8 mouse cellular contexts compared by ENCODE assay signal in the genomic region with DNA sequence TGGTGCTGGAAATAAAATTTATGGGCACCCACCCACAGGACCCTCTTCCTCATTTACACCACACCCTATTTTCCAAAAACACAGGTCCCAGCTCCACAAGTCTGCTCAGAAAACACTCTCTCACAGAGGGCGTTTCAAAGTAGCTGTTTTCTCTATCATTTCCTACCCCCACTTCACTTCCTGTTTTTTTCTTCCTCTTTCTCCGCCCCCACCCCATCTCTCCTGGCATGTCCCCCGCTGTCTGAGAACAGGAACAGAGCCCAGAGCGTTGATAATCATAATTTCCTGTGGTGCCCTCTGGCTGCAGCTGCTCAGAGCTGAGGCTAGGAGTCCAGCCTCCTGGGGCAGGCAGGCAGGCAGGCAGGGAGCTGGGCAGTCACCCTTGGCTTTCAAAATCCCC. TPM values are rescaled to one million over a fixed set of nuclear protein-coding genes. Genes with fewer than 3 reads are reported as not detected.
DNase-seq lines count a peak whose midpoint lies in the region; ATAC-seq and TF ChIP-seq lines count a peak whose summit lies in the region.

No protein-coding gene starts in this region.

- H3K36me3 ChIP-seq in hindbrain, postnatal 0 days (ENCODE audit: insufficient read depth, low read length), result peaks cover 6% of the 10 kb centered on the region; the same call in 1 of the 2 replicates
- no peaks in the 10 kb centered on the region for H3K36me3 ChIP-seq in hindbrain, embryonic 12.5 days
- H3K36me3 ChIP-seq in kidney, embryonic 14.5 days (ENCODE audit: control insufficient read depth, insufficient read depth, low read length), result no peaks in the 10 kb centered on the region

- TF ChIP-seq POLR2A in cortical plate, adult 2 months (IDR thresholded peaks at IDR 0.05; ENCODE audit: extremely low read depth, insufficient read depth, low read length), result no peak

- no peak overlapping the region for H3K9ac ChIP-seq in hindbrain, postnatal 0 days (replicated peaks; ENCODE audit: low read length)
- H3K9ac ChIP-seq in hindbrain, embryonic 12.5 days, result no peak overlapping the region
- H3K9ac ChIP-seq in kidney, embryonic 14.5 days (ENCODE audit: low read depth, low read length), result no peak overlapping the region

- H3K4me2 ChIP-seq in hindbrain, postnatal 0 days (ENCODE audit: low read depth, low read length), result no peak overlapping the region
- H3K4me2 ChIP-seq in hindbrain, embryonic 12.5 days (replicated peaks), result no peak overlapping the region
- no peak overlapping the region for H3K4me2 ChIP-seq in kidney, embryonic 14.5 days (replicated peaks; ENCODE audit: low read depth, low read length)

- no peak overlapping the region for H3K27ac ChIP-seq in hindbrain, postnatal 0 days
- H3K27ac ChIP-seq in hindbrain, embryonic 12.5 days, result no peak overlapping the region
- peak overlapping the region; percentile 58; the same call in 1 of the 2 replicates for H3K27ac ChIP-seq in cortical plate, adult 2 months (ENCODE audit: insufficient read depth, low read length)
- H3K27ac ChIP-seq in kidney, embryonic 14.5 days (ENCODE audit: low read depth, low read length), result 0 out of 2 replicates have a peak overlapping the region, but pooled peaks have one; percentile 11

- ATAC-seq in hindbrain, postnatal 0 days, result 0 out of 2 replicates have a peak, but pooled peaks have one; percentile 13
- ATAC-seq in hindbrain, embryonic 12.5 days (ENCODE audit: low FRiP score), result no peak
- ATAC-seq in kidney, embryonic 14.5 days (ENCODE audit: low FRiP score, low TSS enrichment), result no peak
- no peak for ATAC-seq in erythroid progenitor cell, adult 5-6 weeks (replicated peaks; ENCODE audit: low FRiP score, poor library complexity, severe bottlenecking)

- H3K4me1 ChIP-seq in hindbrain, postnatal 0 days (ENCODE audit: insufficient read depth, low read length), result 0 out of 2 replicates have a peak, but pooled peaks cover 5% of the 10 kb centered on the region
- H3K4me1 ChIP-seq in hindbrain, embryonic 12.5 days, result 0 out of 2 replicates have a peak, but pooled peaks cover 8% of the 10 kb centered on the region
- peaks cover 43% of the 10 kb centered on the region for H3K4me1 ChIP-seq in cortical plate, adult 2 months (ENCODE audit: control insufficient read depth, insufficient read depth, low read length)
- H3K4me1 ChIP-seq in kidney, embryonic 14.5 days (ENCODE audit: control insufficient read depth, insufficient read depth, low read length), result 0 out of 2 replicates have a peak, but pooled peaks cover 5% of the 10 kb centered on the region

- TF ChIP-seq CTCF in hindbrain, postnatal 0 days (IDR thresholded peaks at IDR 0.05; ENCODE audit: low read depth), result peak; percentile 37
- TF ChIP-seq CTCF in cortical plate, adult 2 months (IDR thresholded peaks at IDR 0.05; ENCODE audit: extremely low read depth, insufficient read depth, low read length), result no peak

- no peak overlapping the region for H3K4me3 ChIP-seq in hindbrain, postnatal 0 days (ENCODE audit: low read length)
- H3K4me3 ChIP-seq in hindbrain, embryonic 12.5 days, result no peak overlapping the region
- H3K4me3 ChIP-seq in cortical plate, adult 2 months (ENCODE audit: insufficient read depth, low read length), result no peak overlapping the region
- no peak overlapping the region for H3K4me3 ChIP-seq in kidney, embryonic 14.5 days (ENCODE audit: low read length)

- H3K9me3 ChIP-seq in hindbrain, postnatal 0 days (ENCODE audit: low read length), result no peaks in the 10 kb centered on the region
- H3K9me3 ChIP-seq in hindbrain, embryonic 12.5 days (replicated peaks), result no peaks in the 10 kb centered on the region
- no peaks in the 10 kb centered on the region for H3K9me3 ChIP-seq in kidney, embryonic 14.5 days (ENCODE audit: control insufficient read depth, low read length)

- 62% methylated on average over 4 of the region's 4 CpGs for WGBS in hindbrain, postnatal 0 days
- 53% methylated on average over 4 of the region's 4 CpGs for WGBS in hindbrain, embryonic 12.5 days
- 30% methylated on average over 4 of the region's 4 CpGs for WGBS in kidney, embryonic 14.5 days

- no peak for DNase-seq in hindbrain, postnatal 0 days (ENCODE audit: low spot score)
- peak; percentile 86 for DNase-seq in lung, postnatal 25 days (ENCODE audit: low spot score)
- DNase-seq in thymus, postnatal 10 days (ENCODE audit: low spot score in 2 of 2), result peak; percentile 35 to 47
- no peak for DNase-seq in urinary bladder, adult 2 months (ENCODE audit: low spot score)

- H3K27me3 ChIP-seq in hindbrain, postnatal 0 days (ENCODE audit: insufficient read depth, low read length), result no peaks in the 10 kb centered on the region
- H3K27me3 ChIP-seq in hindbrain, embryonic 12.5 days, result no peaks in the 10 kb centered on the region
- no peaks in the 10 kb centered on the region for H3K27me3 ChIP-seq in kidney, embryonic 14.5 days (ENCODE audit: control insufficient read depth, insufficient read depth, low read length)

RNA-seq across cellular contexts. Expression of a gene that starts 39.9 kb away (rescaled TPM):
- total RNA-seq in hindbrain, postnatal 0 days (2014; rRNA removed), result 67.1 and 77.1 TPM in 2 replicates
- 52.2 and 55.5 TPM in 2 replicates for polyA plus RNA-seq in hindbrain, postnatal 0 days (2015; fragmentation: Nextera tagmentation; extraction: Ambion mirVana)
- polyA plus RNA-seq in hindbrain, embryonic 12.5 days (2016; fragmentation: Nextera tagmentation; extraction: Ambion mirVana), result 21.3 and 22.2 TPM in 2 replicates
- polyA plus RNA-seq in cortical plate, adult 2 months (2012; rRNA removed), result 78.7 and 78.9 TPM in 2 replicates
- polyA plus RNA-seq in kidney, embryonic 14.5 days (2014; fragmentation: Nextera tagmentation; extraction: Ambion mirVana), result 4.4 and 8.7 TPM in 2 replicates
- 12.3 and 18.9 TPM in 2 replicates for polyA plus RNA-seq in urinary bladder, adult 2 months (2012; rRNA removed)
- 7.6 and 13.4 TPM in 2 replicates for total RNA-seq in erythroid progenitor cell, adult 5-6 weeks (2015; ENCODE audit: low replicate concordance)
- total RNA-seq in erythroid progenitor cell, adult 5-6 weeks (2017; ENCODE audit: low replicate concordance), result 3.3 and 5.8 TPM in 2 replicates

Comparison
In these comparisons a context has a peak if more than half of its experiments do, and no peak if none do; other contexts are left out.
1. DNase-seq: peak in lung, postnatal 25 days (single experiment) and thymus, postnatal 10 days (2 of 2); none in hindbrain, postnatal 0 days (single experiment) and urinary bladder, adult 2 months (single experiment).
2. H3K27ac ChIP-seq: peak in cortical plate, adult 2 months (single experiment) and kidney, embryonic 14.5 days (single experiment); none in hindbrain, postnatal 0 days (single experiment) and hindbrain, embryonic 12.5 days (single experiment).